Mouse (Mus musculus) MEL (cell line): Measurements from ENCODE around the gene Inpp5b. TPM values are rescaled to one million over a fixed set of nuclear protein-coding genes. Genes with fewer than 3 reads are reported as not detected.
A peak's percentile ranks its signal among the peaks of the same experiment; 100 is the strongest.

Experiments
- DNase-seq: peaks from one replicate; pipeline ENCODE4 v3.0.0; 2011; ENCODE audit warnings: low read depth, low spot score
- H3K27ac ChIP-seq: 2 replicates; pipeline ENCODE4 v1.5.1; 2012; ENCODE audit warnings: low read depth, mild to moderate bottlenecking, control low read depth, low read length, moderate library complexity; ENCODE audit not compliant: control insufficient read depth
- H3K27me3 ChIP-seq, 2 experiments: fragments of 150-350 bp in 1 of 2; sonication (generic) in 1 of 2; 2 replicates each; pipeline ENCODE4 v1.6.1; 2012; ENCODE audit warnings: low read length in 2 of 2, mild to moderate bottlenecking in 2 of 2, improper control_type of control experiment in 1 of 2, moderate library complexity in 1 of 2; ENCODE audit not compliant: insufficient read depth in 2 of 2, control insufficient read depth in 1 of 2
- H3K36me3 ChIP-seq, 2 experiments: 2 replicates each; pipeline ENCODE4 v1.6.1; 2012 to 2014; ENCODE audit warnings: low read length in 2 of 2, improper control_type of control experiment in 1 of 2, inconsistent platforms in 1 of 2, mild to moderate bottlenecking in 1 of 2; ENCODE audit not compliant: insufficient read depth in 2 of 2, control insufficient read depth in 1 of 2
- H3K4me1 ChIP-seq, 2 experiments: fragments of 150-350 bp in 1 of 2; sonication (generic) in 1 of 2; 2 replicates each; pipeline ENCODE4 v1.6.1; 2012; ENCODE audit warnings: low read length in 2 of 2, improper control_type of control experiment in 1 of 2, mild to moderate bottlenecking in 1 of 2; ENCODE audit not compliant: insufficient read depth in 2 of 2, control insufficient read depth in 1 of 2
- H3K4me3 ChIP-seq, 2 experiments: fragments of 150-350 bp in 1 of 2; sonication (generic) in 1 of 2; 2 replicates each; pipeline ENCODE4 v1.5.1; 2012; ENCODE audit warnings: low read depth in 2 of 2, low read length in 2 of 2, mild to moderate bottlenecking in 2 of 2, moderate library complexity in 2 of 2, control low read depth in 1 of 2, improper control_type of control experiment in 1 of 2; ENCODE audit not compliant: control insufficient read depth in 1 of 2, insufficient read depth in 1 of 2
- H3K79me2 ChIP-seq: 2 replicates; pipeline ENCODE4 v1.6.1; 2012; ENCODE audit warnings: mild to moderate bottlenecking, low read length, moderate library complexity; ENCODE audit not compliant: control insufficient read depth, poor library complexity, insufficient read depth
- H3K9ac ChIP-seq: 2 replicates; pipeline ENCODE4 v1.6.1; 2012; ENCODE audit warnings: low read depth, mild to moderate bottlenecking, control low read depth, low read length, moderate library complexity; ENCODE audit not compliant: control insufficient read depth, poor library complexity, severe bottlenecking
- H3K9me3 ChIP-seq: fragments of 150-350 bp; sonication (generic); replicated peaks from 2 replicates; pipeline ENCODE4 v1.6.1; 2012; ENCODE audit warnings: mild to moderate bottlenecking, low read length, improper control_type of control experiment, moderate library complexity; ENCODE audit not compliant: insufficient read depth
- CHD1 ChIP-seq: IDR thresholded peaks from 2 replicates; pipeline ENCODE4 v1.6.1; 2012; ENCODE audit warnings: low read depth, mild to moderate bottlenecking, inconsistent platforms, low read length, improper control_type of control experiment
- CTCF ChIP-seq, 3 experiments: IDR thresholded peaks in 2 of 3; conservative IDR thresholded peaks in 1 of 3; 2 replicates each; pipeline ENCODE4 v1.5.1; 2011 to 2012; ENCODE audit warnings: low read length in 3 of 3, low read depth in 2 of 3, mild to moderate bottlenecking in 2 of 3, improper control_type of control experiment in 1 of 3, inconsistent platforms in 1 of 3, mixed read lengths in 1 of 3, moderate library complexity in 1 of 3; ENCODE audit not compliant: control insufficient read depth in 1 of 3, insufficient read depth in 1 of 3, poor library complexity in 1 of 3, severe bottlenecking in 1 of 3
- ELF1 ChIP-seq: IDR thresholded peaks from 2 replicates; pipeline ENCODE4 v1.6.1; 2014; ENCODE audit warnings: low read depth, mild to moderate bottlenecking, inconsistent platforms, low read length, improper control_type of control experiment, moderate library complexity
- EP300 ChIP-seq, 2 experiments: IDR thresholded peaks; 2 replicates each; pipeline ENCODE4 v1.6.1; 2011; ENCODE audit warnings: improper control_type of control experiment in 2 of 2, low read length in 2 of 2, low read depth in 1 of 2, mild to moderate bottlenecking in 1 of 2
- GABPA ChIP-seq: IDR thresholded peaks from 2 replicates; pipeline ENCODE4 v1.6.1; 2012; ENCODE audit warnings: low read depth, mild to moderate bottlenecking, inconsistent platforms, low read length, improper control_type of control experiment, moderate library complexity
- HCFC1 ChIP-seq: IDR thresholded peaks from 2 replicates; pipeline ENCODE4 v1.6.1; 2012; ENCODE audit warnings: low read depth, mild to moderate bottlenecking, inconsistent platforms, low read length, improper control_type of control experiment, moderate library complexity
- KAT2A ChIP-seq: conservative IDR thresholded peaks from 2 replicates; pipeline ENCODE4 v1.6.1; 2012; ENCODE audit warnings: low read depth, low read length, improper control_type of control experiment, inconsistent platforms
- MAFK ChIP-seq: IDR thresholded peaks from 2 replicates; pipeline ENCODE4 v1.6.1; 2011; ENCODE audit warnings: low read depth, mild to moderate bottlenecking, low read length, improper control_type of control experiment, borderline replicate concordance
- MAX ChIP-seq: IDR thresholded peaks from 2 replicates; pipeline ENCODE4 v1.6.1; 2011; ENCODE audit warnings: low read length, improper control_type of control experiment
- MAZ ChIP-seq: IDR thresholded peaks from 2 replicates; pipeline ENCODE4 v1.6.1; 2012; ENCODE audit warnings: low read depth, mild to moderate bottlenecking, inconsistent platforms, low read length, improper control_type of control experiment
- MXI1 ChIP-seq: IDR thresholded peaks from 2 replicates; pipeline ENCODE4 v1.6.1; 2011; ENCODE audit warnings: mild to moderate bottlenecking, low read depth, low read length, improper control_type of control experiment
- NRF1 ChIP-seq: IDR thresholded peaks from 2 replicates; pipeline ENCODE4 v1.6.1; 2014; ENCODE audit warnings: low read depth, mild to moderate bottlenecking, inconsistent platforms, low read length, improper control_type of control experiment, moderate library complexity; ENCODE audit not compliant: poor library complexity, insufficient read depth, severe bottlenecking
- POLR2AphosphoS2 ChIP-seq: IDR thresholded peaks from 2 replicates; pipeline ENCODE4 v1.6.1; 2011; ENCODE audit warnings: low read length, improper control_type of control experiment
- POLR2AphosphoS5 ChIP-seq: IDR thresholded peaks from 2 replicates; pipeline ENCODE4 v1.6.1; 2012; ENCODE audit warnings: low read depth, borderline replicate concordance, mild to moderate bottlenecking, inconsistent platforms, low read length, moderate library complexity, mixed read lengths
- RAD21 ChIP-seq: IDR thresholded peaks from 2 replicates; pipeline ENCODE4 v1.6.1; 2011; ENCODE audit warnings: mild to moderate bottlenecking, low read depth, low read length, improper control_type of control experiment
- RCOR1 ChIP-seq: IDR thresholded peaks from 2 replicates; pipeline ENCODE4 v1.6.1; 2012; ENCODE audit warnings: low read depth, mild to moderate bottlenecking, inconsistent platforms, low read length, improper control_type of control experiment
- TBP ChIP-seq: IDR thresholded peaks from 2 replicates; pipeline ENCODE4 v1.8.0; 2011; ENCODE audit warnings: low read depth, low read length, improper control_type of control experiment
- TCF12 ChIP-seq: IDR thresholded peaks from 2 replicates; pipeline ENCODE4 v1.6.1; 2014; ENCODE audit warnings: low read depth, mild to moderate bottlenecking, inconsistent platforms, low read length, improper control_type of control experiment, moderate library complexity
- ZKSCAN1 ChIP-seq: IDR thresholded peaks from 2 replicates; pipeline ENCODE4 v1.6.1; 2012; ENCODE audit warnings: low read depth, mild to moderate bottlenecking, inconsistent platforms, low read length, improper control_type of control experiment, moderate library complexity
- ZMIZ1 ChIP-seq: IDR thresholded peaks from 2 replicates; pipeline ENCODE4 v1.6.1; 2012; ENCODE audit warnings: low read depth, mild to moderate bottlenecking, inconsistent platforms, low read length, improper control_type of control experiment, moderate library complexity
- ZNF384 ChIP-seq: IDR thresholded peaks from 2 replicates; pipeline ENCODE4 v1.6.1; 2012; ENCODE audit warnings: low read depth, mild to moderate bottlenecking, inconsistent platforms, low read length, improper control_type of control experiment
- polyA plus RNA-seq, 2 experiments: library from polyadenylated mRNA; stranded (reverse) in 1 of 2; unstranded in 1 of 2; fragments of >175 nt in 1 of 2; fragments of >200 nt in 1 of 2; gene quantifications; 2 replicates each; pipeline versions ENCODE4 v1.2.1 to v1.2.4; 2012; ENCODE audit warnings: low replicate concordance in 2 of 2, low read depth in 1 of 2; ENCODE audit not compliant: insufficient read length in 2 of 2, insufficient read depth in 1 of 2, missing spikeins in 1 of 2
- total RNA-seq: library from RNA; depleted of rRNA; stranded (reverse); fragments of 300-350 nt; gene quantifications from 2 replicates; pipeline ENCODE4 v1.2.3, GENCODE M21; 2012

The Inpp5b gene
- total and polyA plus RNA-seq, 3 experiments = 28.6 to 52.5 TPM; not detected in 1

- TF ChIP-seq EP300 (IDR thresholded peaks at IDR 0.05; ENCODE audit: low read depth in 1 of 2, low read length in 2 of 2) (peak; percentile 93 to 96), ZKSCAN1 (no peak), MXI1 (peak; percentile 87), RCOR1 (peak; percentile 84), NRF1 (no peak), CTCF (IDR thresholded peaks at IDR 0.05 in 2 of 3, conservative IDR thresholded peaks at IDR 0.05 in 1 of 3; ENCODE audit: control insufficient read depth in 1 of 3, insufficient read depth in 1 of 3, low read depth in 2 of 3, low read length in 3 of 3, poor library complexity in 1 of 3, severe bottlenecking in 1 of 3) (peak in 2 of 3 experiments; percentile 5 to 21; a peak in 1 of 6 replicates), POLR2AphosphoS2 (no peak), GABPA (no peak), MAFK (no peak), TCF12 (peak; percentile 94), MAX (0 out of 2 replicates have a peak, but pooled peaks have one; percentile 46), ZMIZ1 (no peak), CHD1 (no peak; the same call in 1 of the 2 replicates), MAZ (peak; percentile 42; the same call in 1 of the 2 replicates), TBP (peak; percentile 67), KAT2A (no peak), POLR2AphosphoS5 (no peak), RAD21 (peak; percentile 15), ELF1 (0 out of 2 replicates have a peak, but pooled peaks have one; percentile 41)
These were observed 10.9 kb downstream of the Inpp5b start (continued) for GRCm38 (mm10) chr4:124752281-124753199.

DNA sequence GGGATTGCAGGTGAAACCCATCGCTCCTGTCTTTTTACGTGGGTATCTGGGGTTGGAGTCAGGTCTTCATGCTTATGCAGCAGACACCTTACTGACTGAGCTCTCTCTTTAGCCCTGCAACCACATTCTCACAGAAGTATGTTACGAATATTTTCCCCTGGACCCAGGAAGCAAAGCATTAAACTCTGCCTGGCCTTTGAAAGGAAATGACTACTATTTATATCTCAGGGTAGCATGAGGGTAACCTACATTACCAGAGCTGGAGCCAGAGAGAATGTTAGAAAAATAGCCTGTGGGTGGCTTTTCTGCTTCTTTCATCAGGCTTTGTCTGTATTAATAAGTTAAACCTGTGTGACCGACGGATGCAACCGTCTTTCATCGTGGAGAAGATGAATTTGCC lies 13.9 kb downstream of the Inpp5b start:
- Histone ChIP-seq H3K4me3 (no peak overlapping the region), H3K4me1 (peaks cover 12 to 37% of the 10 kb centered on the region in 2 experiments), H3K9me3 (no peaks in the 10 kb centered on the region), H3K36me3 (peaks cover 5 to 53% of the 10 kb centered on the region in 2 experiments), H3K27ac (peak overlapping the region; percentile 11), H3K27me3 (no peaks in the 10 kb centered on the region), H3K79me2 (peaks cover 64% of the 10 kb centered on the region), H3K9ac (no peak overlapping the region)
- DNase-seq = no peak
- no peak for TF ChIP-seq HCFC1
- TF ChIP-seq ZNF384 = no peak
- TF ChIP-seq NRF1 = no peak
- no peak for TF ChIP-seq CTCF (IDR thresholded peaks at IDR 0.05 in 2 of 3, conservative IDR thresholded peaks at IDR 0.05 in 1 of 3; ENCODE audit: control insufficient read depth in 1 of 3, insufficient read depth in 1 of 3, low read depth in 2 of 3, low read length in 3 of 3, poor library complexity in 1 of 3, severe bottlenecking in 1 of 3)
- no peak for TF ChIP-seq ZMIZ1
- no peak for TF ChIP-seq KAT2A
